Mouse (Mus musculus) ovary, adult 18-20 months (tissue): ENCODE measurements at regions not wholly inside any gene's neighbourhood (a gene's known extent, or its start where the extent isn't known, plus 50 kb on each side); places are given as distances from the start of the nearest gene placed in this dataset.

Experiments
- DNase-seq: peaks from one replicate; pipeline ENCODE4 v3.0.0; 2022; ENCODE audit warnings: low spot score, mixed read lengths

DNA sequence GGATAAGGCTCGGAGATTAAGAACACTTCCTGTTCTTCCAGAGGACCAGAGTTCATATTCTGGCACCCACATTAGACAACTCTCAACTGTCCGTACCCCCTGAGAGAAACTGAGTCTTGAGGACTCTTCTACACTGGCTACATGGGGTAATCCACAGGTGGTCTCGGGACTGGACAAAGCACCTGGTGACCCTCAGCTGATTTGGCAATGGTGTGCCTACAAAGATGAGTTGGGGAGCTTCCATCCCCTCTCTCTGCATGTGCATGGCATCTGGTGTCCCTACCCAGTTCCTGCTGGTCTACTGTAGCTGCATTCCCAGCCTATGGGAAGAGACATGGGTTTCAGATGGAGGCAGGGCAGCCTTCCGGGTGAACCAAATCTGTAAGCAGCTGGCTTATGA is 61.2 kb upstream of the Kcnj15 start:
- no peak for DNase-seq

DNA sequence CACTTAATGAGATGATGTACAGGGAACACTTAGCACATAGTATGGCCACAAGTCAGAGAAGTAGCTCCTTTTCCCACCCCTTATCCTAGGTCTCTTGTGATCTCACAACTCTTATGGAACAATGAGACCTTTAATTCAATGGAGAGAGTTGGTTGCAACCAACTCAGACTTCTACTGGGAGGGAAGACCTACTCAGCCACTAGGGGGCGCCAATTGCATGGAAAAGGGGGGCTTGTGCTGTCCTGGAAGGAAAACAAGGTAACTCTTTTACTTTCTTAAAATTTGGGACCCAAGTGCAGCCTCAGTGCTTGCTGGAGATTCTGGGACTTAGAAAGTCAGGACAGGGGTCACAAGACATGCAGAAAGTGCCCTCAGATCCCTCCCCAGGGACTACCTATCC is 60.7 kb upstream of the Kcnj15 start:
- peak; percentile 23 for DNase-seq

- no peak for DNase-seq
Observed at GRCm38 (mm10) chr16:95198795-95199563, 58.4 kb upstream of the Kcnj15 start.

GRCm38 (mm10) chr16:95202126-95202883 is 55.1 kb upstream of the Kcnj15 start:
- no peak for DNase-seq

- DNase-seq = no peak
Observed at GRCm38 (mm10) chr16:95203026-95203425, 54.3 kb upstream of the Kcnj15 start.

DNA sequence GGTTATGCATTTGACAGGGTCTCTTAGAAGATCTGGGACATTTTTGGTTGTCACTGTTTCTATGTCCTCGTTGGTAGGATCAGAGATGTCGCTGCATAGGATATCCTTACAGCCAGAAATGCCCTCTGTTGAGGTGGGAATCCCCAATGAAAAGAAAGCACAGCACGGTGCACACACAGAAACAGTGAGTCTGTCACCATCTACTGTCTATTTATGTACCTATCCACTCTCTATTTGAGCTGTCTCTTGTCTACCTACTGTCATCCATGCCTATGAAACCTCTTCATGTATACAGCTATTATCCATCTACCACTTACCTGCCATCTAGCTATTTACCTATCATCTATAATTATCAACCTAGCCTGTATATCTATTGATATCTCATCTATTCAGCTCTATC is 53.6 kb upstream of the Kcnj15 start:
- DNase-seq = no peak

DNA sequence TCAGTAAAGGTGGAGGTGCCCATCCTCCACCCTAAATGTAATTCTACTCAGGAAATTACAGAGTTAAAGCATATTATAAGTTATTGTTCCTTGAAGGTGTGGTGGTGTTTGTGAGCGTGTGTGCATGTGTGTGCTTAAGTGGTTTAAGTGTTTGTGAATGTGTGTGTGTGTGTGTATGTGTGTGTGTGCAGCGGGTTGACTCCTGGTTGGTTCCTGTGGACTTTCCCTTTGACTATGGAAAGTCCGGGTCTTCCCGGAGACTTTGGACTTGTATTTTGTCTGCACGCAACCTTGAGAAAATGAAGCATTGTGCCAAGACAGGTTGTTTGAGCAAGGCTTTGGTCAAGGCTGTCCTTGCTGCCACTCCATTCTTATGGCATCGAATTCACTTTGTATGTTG is 52.9 kb upstream of the Kcnj15 start:
- DNase-seq = no peak

- DNase-seq = no peak
Observed at GRCm38 (mm10) chr16:95206445-95206844, 50.9 kb upstream of the Kcnj15 start.

DNA sequence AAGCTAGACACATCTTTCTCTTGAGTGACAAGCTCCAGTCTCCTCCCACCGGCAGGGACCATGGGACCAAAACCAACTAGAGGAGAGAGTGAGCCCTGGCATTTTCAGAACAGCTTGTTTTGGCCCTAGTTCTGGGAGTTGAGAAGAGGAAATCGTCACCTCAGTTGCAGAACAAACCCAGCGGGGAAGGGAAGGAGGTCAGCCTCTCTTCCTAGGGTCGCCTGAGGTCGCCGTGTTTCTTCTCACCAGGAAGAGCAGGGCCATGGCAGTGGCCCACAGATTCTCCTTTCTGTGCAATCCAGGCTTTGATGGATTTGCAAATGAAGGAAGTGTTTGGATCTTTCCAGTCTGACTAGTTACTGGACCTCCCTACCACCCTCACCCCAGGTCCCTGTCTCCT is 49.8 kb upstream of the Kcnj15 start:
- DNase-seq = no peak
